ENCODE assay signal across 8 mouse cellular contexts in the genomic region with DNA sequence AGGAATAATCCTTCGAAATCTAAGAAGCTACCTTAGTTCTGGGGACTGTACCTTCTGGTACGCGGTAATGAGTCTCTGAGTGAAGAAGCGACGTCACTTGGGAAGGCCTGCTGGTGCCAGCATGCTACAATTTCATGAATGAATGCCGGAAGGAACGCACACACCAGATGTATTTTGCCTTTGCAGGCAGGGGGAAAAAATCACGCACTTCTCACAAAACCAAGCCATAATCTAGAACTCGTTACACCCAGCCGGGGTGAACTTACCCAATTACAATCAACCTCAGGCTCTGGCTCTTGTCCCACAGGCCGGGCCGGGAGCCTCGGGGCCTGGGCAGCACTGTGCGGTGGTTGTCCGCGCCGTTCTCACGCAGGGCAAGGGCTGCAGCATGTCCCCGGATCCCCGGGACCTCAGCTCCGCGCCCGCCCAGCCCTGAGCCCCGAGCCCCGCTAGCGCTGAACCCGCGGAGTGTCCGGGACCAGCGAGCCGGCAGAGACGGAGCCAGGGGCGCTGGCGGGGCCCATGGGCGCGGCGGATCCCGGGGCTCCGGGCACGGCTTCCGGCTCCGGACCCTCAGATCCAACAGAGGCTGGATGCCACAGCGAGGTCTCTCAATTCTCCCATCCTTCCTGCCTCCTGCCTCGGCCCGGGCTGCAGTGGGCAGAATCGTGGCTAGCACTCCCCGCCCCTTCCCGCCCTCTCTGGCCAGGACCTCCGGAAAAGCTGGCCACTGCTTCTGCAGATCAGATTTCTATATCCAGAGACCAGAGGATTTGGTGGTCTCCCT. TPM values are rescaled to one million over a fixed set of nuclear protein-coding genes. Genes with fewer than 3 reads are reported as not detected.
DNase-seq lines count a peak whose midpoint lies in the region; ATAC-seq lines count a peak whose summit lies in the region.

No protein-coding gene starts in this region.

- H3K9me3 ChIP-seq in megakaryocyte, embryonic 14.5 days = peaks cover 6% of the 10 kb centered on the region
- H3K9me3 ChIP-seq in intestine, embryonic 16.5 days (ENCODE audit: control insufficient read depth, low read length) = no peaks in the 10 kb centered on the region
- no peaks in the 10 kb centered on the region for H3K9me3 ChIP-seq in limb, embryonic 10.5 days (replicated peaks)
- no peaks in the 10 kb centered on the region for H3K9me3 ChIP-seq in midbrain, embryonic 16.5 days (replicated peaks; ENCODE audit: control insufficient read depth, low read length, poor library complexity, severe bottlenecking)

- WGBS in intestine, embryonic 16.5 days = 3% methylated on average over 49 of the region's 49 CpGs
- WGBS in limb, embryonic 10.5 days = 5% methylated on average over 49 of the region's 49 CpGs
- 3% methylated on average over 49 of the region's 49 CpGs for WGBS in midbrain, embryonic 16.5 days

- peak overlapping the region; percentile 83 for H3K9ac ChIP-seq in intestine, embryonic 16.5 days (ENCODE audit: low read depth, low read length)
- peak overlapping the region; percentile 94 for H3K9ac ChIP-seq in midbrain, embryonic 16.5 days (ENCODE audit: low read depth, low read length)

- peaks cover 18% of the 10 kb centered on the region for H3K27me3 ChIP-seq in megakaryocyte, embryonic 14.5 days (replicated peaks)
- no peaks in the 10 kb centered on the region for H3K27me3 ChIP-seq in intestine, embryonic 16.5 days (replicated peaks; ENCODE audit: control insufficient read depth, insufficient read depth, low read length)
- no peaks in the 10 kb centered on the region for H3K27me3 ChIP-seq in limb, embryonic 10.5 days (ENCODE audit: low read depth, poor library complexity, severe bottlenecking)
- no peaks in the 10 kb centered on the region for H3K27me3 ChIP-seq in midbrain, embryonic 16.5 days (ENCODE audit: control insufficient read depth, insufficient read depth, low read depth, low read length)

- H3K4me3 ChIP-seq in megakaryocyte, embryonic 14.5 days (replicated peaks) = peak overlapping the region; percentile 65
- H3K4me3 ChIP-seq in intestine, embryonic 16.5 days (ENCODE audit: low read length) = peak overlapping the region; percentile 70
- H3K4me3 ChIP-seq in limb, embryonic 10.5 days = peak overlapping the region; percentile 82
- H3K4me3 ChIP-seq in midbrain, embryonic 16.5 days (ENCODE audit: low read depth, low read length) = peak overlapping the region; percentile 68

- H3K36me3 ChIP-seq in megakaryocyte, embryonic 14.5 days (replicated peaks; ENCODE audit: low read length) = no peaks in the 10 kb centered on the region
- H3K36me3 ChIP-seq in intestine, embryonic 16.5 days (ENCODE audit: control insufficient read depth, insufficient read depth, low read length) = no peaks in the 10 kb centered on the region
- peaks cover 4% of the 10 kb centered on the region; the same call in 1 of the 2 replicates for H3K36me3 ChIP-seq in limb, embryonic 10.5 days
- H3K36me3 ChIP-seq in midbrain, embryonic 16.5 days (ENCODE audit: control insufficient read depth, insufficient read depth, low read length) = no peaks in the 10 kb centered on the region

- no peak for ATAC-seq in megakaryocyte, adult 5-6 weeks (ENCODE audit: poor library complexity, severe bottlenecking)
- ATAC-seq in intestine, embryonic 16.5 days = peak; percentile 79
- ATAC-seq in midbrain, embryonic 16.5 days = peak; percentile 90

- peak overlapping the region; percentile 93 for H3K4me2 ChIP-seq in intestine, embryonic 16.5 days (ENCODE audit: low read depth, low read length)
- H3K4me2 ChIP-seq in midbrain, embryonic 16.5 days (ENCODE audit: low read length) = peak overlapping the region; percentile 84

- H3K27ac ChIP-seq in intestine, embryonic 16.5 days (ENCODE audit: low read length) = no peak overlapping the region
- H3K27ac ChIP-seq in limb, embryonic 10.5 days = peak overlapping the region; percentile 92
- peak overlapping the region; percentile 62 for H3K27ac ChIP-seq in midbrain, embryonic 16.5 days (ENCODE audit: low read length)

- peak; percentile 74 for DNase-seq in embryo, embryonic 11 days
- peak; percentile 95 for DNase-seq in heart, adult 11 months
- peak; percentile 76 for DNase-seq in limb, embryonic 10.5 days (ENCODE audit: low spot score)
- peak; percentile 23 to 36 for DNase-seq in urinary bladder, postnatal 36 days (ENCODE audit: low spot score in 2 of 2)

- peaks cover 5% of the 10 kb centered on the region; the same call in 1 of the 2 replicates for H3K4me1 ChIP-seq in megakaryocyte, embryonic 14.5 days
- peaks cover 9% of the 10 kb centered on the region for H3K4me1 ChIP-seq in intestine, embryonic 16.5 days (ENCODE audit: control insufficient read depth, insufficient read depth, low read length)
- H3K4me1 ChIP-seq in limb, embryonic 10.5 days = peaks cover 15% of the 10 kb centered on the region
- H3K4me1 ChIP-seq in midbrain, embryonic 16.5 days (ENCODE audit: control insufficient read depth, insufficient read depth, low read length) = peaks cover 10% of the 10 kb centered on the region

RNA-seq across cellular contexts. Expression of a gene that starts 23.8 kb away (rescaled TPM):
- polyA plus RNA-seq in megakaryocyte, embryonic 14.5 days (2012; ENCODE audit: insufficient read depth, low replicate concordance) = not detected in 2 replicates
- total RNA-seq in megakaryocyte, adult 5-6 weeks (2015) = 0.31 and 0.36 TPM in 2 replicates
- total RNA-seq in megakaryocyte, adult 5-6 weeks (2017) = 0.15 TPM in 1 of 2 replicates, not detected in the other
- 5.3 and 6.4 TPM in 2 replicates for polyA plus RNA-seq in intestine, embryonic 16.5 days (2015; fragmentation: Nextera tagmentation; extraction: Ambion mirVana)
- polyA plus RNA-seq in limb, embryonic 10.5 days (2016; fragmentation: Nextera tagmentation; extraction: Ambion mirVana) = 12.8 and 13.5 TPM in 2 replicates
- 11.5 and 12.9 TPM in 2 replicates for polyA plus RNA-seq in midbrain, embryonic 16.5 days (2015; fragmentation: Nextera tagmentation; extraction: Ambion mirVana)

RNA-seq across cellular contexts. Expression of a gene that starts 25.3 kb away (rescaled TPM):
- 0.54 TPM in 1 of 2 replicates, not detected in the other for polyA plus RNA-seq in megakaryocyte, embryonic 14.5 days (2012; ENCODE audit: insufficient read depth, low replicate concordance)
- 18.4 and 21.6 TPM in 2 replicates for total RNA-seq in megakaryocyte, adult 5-6 weeks (2015)
- total RNA-seq in megakaryocyte, adult 5-6 weeks (2017) = 18.0 and 21.5 TPM in 2 replicates
- polyA plus RNA-seq in intestine, embryonic 16.5 days (2015; fragmentation: Nextera tagmentation; extraction: Ambion mirVana) = 1.3 and 1.7 TPM in 2 replicates
- polyA plus RNA-seq in limb, embryonic 10.5 days (2016; fragmentation: Nextera tagmentation; extraction: Ambion mirVana) = 0.24 and 0.34 TPM in 2 replicates
- 1.3 and 1.4 TPM in 2 replicates for polyA plus RNA-seq in midbrain, embryonic 16.5 days (2015; fragmentation: Nextera tagmentation; extraction: Ambion mirVana)

RNA-seq across cellular contexts. Expression of a gene that starts 50.1 kb away (rescaled TPM):
- not detected in 2 replicates for polyA plus RNA-seq in megakaryocyte, embryonic 14.5 days (2012; ENCODE audit: insufficient read depth, low replicate concordance)
- not detected in 2 replicates for total RNA-seq in megakaryocyte, adult 5-6 weeks (2015)
- total RNA-seq in megakaryocyte, adult 5-6 weeks (2017) = 0.12 TPM in 1 of 2 replicates, not detected in the other
- 0.13 and 0.54 TPM in 2 replicates for polyA plus RNA-seq in intestine, embryonic 16.5 days (2015; fragmentation: Nextera tagmentation; extraction: Ambion mirVana)
- not detected in 2 replicates for polyA plus RNA-seq in limb, embryonic 10.5 days (2016; fragmentation: Nextera tagmentation; extraction: Ambion mirVana)
- not detected in 2 replicates for polyA plus RNA-seq in midbrain, embryonic 16.5 days (2015; fragmentation: Nextera tagmentation; extraction: Ambion mirVana)

RNA-seq across cellular contexts. Expression of a gene that starts 52.6 kb away (rescaled TPM):
- polyA plus RNA-seq in megakaryocyte, embryonic 14.5 days (2012; ENCODE audit: insufficient read depth, low replicate concordance) = not detected in 2 replicates
- 1.8 and 2.2 TPM in 2 replicates for total RNA-seq in megakaryocyte, adult 5-6 weeks (2015)
- 0.29 and 0.41 TPM in 2 replicates for total RNA-seq in megakaryocyte, adult 5-6 weeks (2017)
- 1.0 and 1.4 TPM in 2 replicates for polyA plus RNA-seq in intestine, embryonic 16.5 days (2015; fragmentation: Nextera tagmentation; extraction: Ambion mirVana)
- polyA plus RNA-seq in limb, embryonic 10.5 days (2016; fragmentation: Nextera tagmentation; extraction: Ambion mirVana) = 0.48 and 0.74 TPM in 2 replicates
- 1.0 and 1.4 TPM in 2 replicates for polyA plus RNA-seq in midbrain, embryonic 16.5 days (2015; fragmentation: Nextera tagmentation; extraction: Ambion mirVana)

Comparison
In these comparisons a context has a peak if more than half of its experiments do, and no peak if none do; other contexts are left out.
1. DNase-seq: peak in every context shown above with its lines; median percentile 95 in heart, adult 11 months; 76 in limb, embryonic 10.5 days; 74 in embryo, embryonic 11 days; 30 in urinary bladder, postnatal 36 days.